Mouse (Mus musculus): ENCODE results near the gene Mical3.

The Mical3 gene

DNA sequence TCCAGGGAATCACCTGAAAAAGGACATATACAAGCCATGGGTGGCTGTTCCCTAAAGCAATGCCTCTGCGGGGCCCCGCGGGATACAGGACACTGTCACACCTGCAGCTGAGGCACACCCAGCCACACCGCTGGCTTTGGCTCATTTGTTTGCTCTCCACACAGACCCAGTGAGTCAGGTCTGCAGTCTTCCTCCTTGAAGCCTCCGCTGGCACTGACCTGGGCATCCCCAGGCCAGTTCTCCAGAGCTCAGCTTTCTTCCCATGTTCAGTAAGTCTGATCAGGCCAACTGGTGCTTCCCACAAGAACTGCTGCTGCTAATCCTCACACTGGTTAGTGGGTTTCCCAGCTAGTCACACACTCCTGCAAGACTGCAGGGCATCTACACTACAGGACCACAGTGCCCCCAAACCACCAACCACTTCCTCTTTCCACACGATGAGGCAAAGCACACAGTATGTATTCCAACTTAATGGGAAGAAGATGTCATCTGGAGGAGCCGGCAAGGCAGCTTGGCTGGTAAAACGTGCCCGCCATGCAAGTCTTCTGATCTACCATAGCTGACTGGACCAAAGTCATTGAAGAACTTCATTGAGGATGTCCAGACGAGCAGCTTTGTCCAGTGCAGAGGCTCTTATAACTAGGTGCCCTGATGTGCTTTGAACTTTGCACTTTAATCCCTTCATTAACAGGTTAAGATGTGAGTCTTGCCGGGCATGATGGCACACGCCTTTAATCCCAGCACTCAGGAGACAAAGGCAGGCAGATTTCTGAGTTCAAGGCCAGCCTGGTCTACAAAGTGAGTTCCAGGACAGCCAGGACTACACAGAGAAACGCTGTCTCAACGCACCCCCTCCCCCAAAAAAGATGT is 228.8 kb downstream of the Mical3 start:
- no peak for DNase-seq (ENCODE audit: low spot score)

DNA sequence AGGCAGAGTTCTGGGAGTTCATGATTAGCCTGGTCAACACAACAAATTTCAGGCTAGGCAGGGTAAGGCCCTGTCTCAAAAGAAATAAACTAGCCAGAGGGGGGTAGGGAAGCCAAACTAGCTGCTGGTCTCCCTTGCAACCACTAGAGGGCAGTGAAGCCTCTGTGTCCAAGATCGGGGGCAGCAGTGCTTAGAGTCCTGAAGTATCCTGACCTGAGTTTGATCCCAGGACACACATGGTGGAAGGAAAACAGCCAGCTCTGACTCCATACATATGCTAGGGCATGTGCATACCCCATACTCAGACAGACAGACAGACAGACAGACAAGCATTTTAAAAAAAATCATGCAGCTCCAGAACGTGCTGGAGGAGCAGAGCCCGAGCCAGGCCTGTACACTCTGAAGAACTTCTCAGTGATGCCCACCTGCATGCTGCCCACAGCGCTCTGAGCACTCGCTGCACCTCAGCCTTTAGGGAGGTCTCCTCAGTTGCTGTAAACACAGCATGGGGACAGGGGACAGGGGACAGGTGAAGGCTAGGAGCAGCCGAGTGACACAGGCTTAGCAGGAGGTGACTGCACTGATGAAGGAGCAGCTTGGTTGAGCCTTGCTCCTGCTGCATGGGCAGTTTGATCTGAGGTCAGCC is 232.5 kb downstream of the Mical3 start:
- DNase-seq (ENCODE audit: low spot score), result peak; percentile 44

DNA sequence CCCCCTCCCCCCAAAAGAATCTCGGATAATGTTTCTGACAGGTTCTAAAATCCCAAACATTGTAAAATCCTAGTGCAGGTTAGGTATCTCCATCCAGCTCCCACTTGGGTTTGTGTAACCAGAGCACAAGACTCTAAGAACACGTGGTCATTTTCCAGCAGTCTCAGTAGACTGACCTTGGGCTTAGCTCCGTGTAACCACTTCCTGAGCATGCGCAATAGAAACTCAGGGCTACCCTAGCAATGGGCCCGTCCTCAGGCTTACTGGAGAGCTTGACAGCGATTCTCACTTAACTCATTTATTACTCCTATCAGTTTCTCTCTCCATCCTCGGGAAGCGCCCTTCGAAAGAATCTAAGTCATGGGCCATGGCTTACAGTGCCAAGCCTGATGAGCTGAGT is 236.3 kb downstream of the Mical3 start:
- no peak for DNase-seq (ENCODE audit: low spot score)

DNA sequence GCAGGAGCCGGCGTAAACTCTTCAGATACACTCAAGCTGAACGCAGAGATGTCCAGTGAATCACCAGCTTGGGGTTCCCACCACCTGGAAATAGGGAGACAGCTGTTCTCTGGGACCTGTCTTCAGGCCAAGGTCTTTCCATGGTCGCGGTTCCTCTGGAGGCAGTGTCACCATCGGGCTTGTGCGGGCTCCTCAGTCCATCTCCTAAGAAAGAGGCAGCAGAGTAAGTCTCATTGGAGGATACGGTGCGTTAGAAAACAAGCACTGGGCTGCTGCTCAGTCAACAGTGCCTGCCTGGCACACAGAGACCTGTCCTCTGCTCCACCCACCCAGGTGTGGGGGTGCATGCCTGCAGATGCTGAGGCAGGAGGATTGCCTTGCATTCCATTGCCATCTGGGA is 236.7 kb downstream of the Mical3 start:
- DNase-seq (ENCODE audit: low spot score), result no peak

DNA sequence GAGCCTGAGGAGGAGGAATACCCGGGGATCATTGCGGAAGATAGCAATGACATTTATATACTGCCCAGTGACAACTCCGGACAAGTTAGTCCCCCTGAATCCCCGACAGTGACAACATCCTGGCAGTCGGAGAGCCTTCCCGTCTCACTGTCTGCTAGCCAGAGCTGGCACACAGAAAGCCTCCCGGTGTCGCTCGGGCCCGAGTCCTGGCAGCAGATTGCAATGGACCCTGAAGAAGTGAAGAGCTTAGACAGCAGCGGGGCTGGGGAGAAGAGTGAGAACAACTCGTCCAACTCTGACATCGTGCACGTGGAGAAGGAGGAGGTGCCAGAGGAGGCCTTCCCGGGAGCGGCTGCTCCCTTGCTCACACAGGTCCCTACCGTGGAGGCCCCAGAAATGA is 244.1 kb downstream of the Mical3 start:
- DNase-seq (ENCODE audit: low spot score), result no peak

DNA sequence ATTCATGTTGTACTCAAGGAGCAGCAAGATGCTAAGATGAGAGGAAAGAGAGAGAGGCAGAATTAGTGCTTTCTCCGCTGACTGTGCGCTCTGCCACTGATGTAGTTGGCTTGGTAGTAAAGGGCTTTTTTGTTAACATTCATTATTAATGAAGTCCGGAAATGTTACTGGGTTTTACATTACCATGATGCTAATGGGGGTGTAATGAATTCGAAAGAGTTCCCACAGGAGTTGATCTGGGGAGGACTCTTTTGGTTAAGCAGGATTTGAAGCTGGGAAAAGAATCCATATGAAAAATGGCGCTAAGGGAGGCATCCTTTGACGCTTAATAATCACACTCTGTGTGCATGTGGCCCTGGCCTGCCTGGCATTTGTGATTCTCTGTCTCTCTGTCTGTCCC is 246.4 kb downstream of the Mical3 start:
- DNase-seq (ENCODE audit: low spot score), result no peak

Measured in lung, postnatal 25 days (tissue).